Comparison of ENCODE assay signal across 17 mouse cellular contexts in the genomic region with DNA sequence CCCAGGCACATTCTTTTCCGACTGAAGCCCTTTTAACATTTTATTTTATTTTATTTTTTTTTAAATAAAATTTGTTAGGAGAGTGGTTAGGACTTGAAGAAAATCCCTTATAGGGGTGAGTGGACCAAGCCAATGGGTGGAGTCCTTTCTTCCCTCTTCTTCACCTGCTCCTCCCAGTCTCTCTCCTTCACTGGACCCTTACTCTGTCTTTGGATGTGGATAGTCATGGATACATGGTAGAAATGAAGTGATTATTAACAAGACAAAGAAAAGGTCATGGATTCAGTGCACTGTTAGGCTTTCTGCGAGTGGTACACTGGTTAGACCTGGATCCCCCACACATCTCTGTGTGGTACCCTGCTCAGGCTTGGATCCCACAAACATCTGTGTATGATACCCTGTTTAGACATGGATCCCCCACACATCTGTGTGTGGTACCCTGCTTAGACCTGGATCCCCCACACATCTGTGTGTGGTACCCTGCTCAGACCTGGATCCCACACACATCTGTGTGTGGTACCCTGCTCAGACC. TPM values are rescaled to one million over a fixed set of nuclear protein-coding genes. Genes with fewer than 3 reads are reported as not detected.
DNase-seq lines count a peak whose midpoint lies in the region; ATAC-seq lines count a peak whose summit lies in the region.
"Had no signal": no experiment of that assay in that cellular context is flagged by ENCODE, and none has a peak within 500 bp of the region (broad histone marks: within the 10 kb centered on the region; RNA-seq: fewer than 3 reads in every experiment).

No protein-coding gene starts in this region.

- DNase-seq in midbrain, embryonic 11.5 days (ENCODE audit: low spot score, missing footprints) = no peak
- DNase-seq in midbrain, embryonic 10.5 days (ENCODE audit: low spot score) = no peak
- DNase-seq in thymus, postnatal 25 days = no peak
- DNase-seq in ovary, adult 18-20 months (ENCODE audit: low spot score) = no peak
- DNase-seq: cerebellum, adult 11-12 months; heart, postnatal 14 days; thymus, postnatal 36 days had no signal

- H3K27ac ChIP-seq in midbrain, embryonic 11.5 days (ENCODE audit: low read depth, low read length) = no peak overlapping the region
- no peak overlapping the region for H3K27ac ChIP-seq in midbrain, embryonic 10.5 days (replicated peaks)
- 0 out of 2 replicates have a peak overlapping the region, but pooled peaks have one; percentile 30 for H3K27ac ChIP-seq in forebrain, embryonic 16.5 days (ENCODE audit: low read length)
- peak overlapping the region; percentile 39; the same call in 1 of the 2 replicates for H3K27ac ChIP-seq in hindbrain, embryonic 15.5 days (replicated peaks)
- peak overlapping the region; percentile 62 for H3K27ac ChIP-seq in neural tube, embryonic 15.5 days (replicated peaks)
- H3K27ac ChIP-seq: embryonic facial prominence, embryonic 12.5 days; intestine, embryonic 15.5 days; limb, embryonic 13.5 days; liver, embryonic 15.5 days had no signal

- H3K36me3 ChIP-seq in midbrain, embryonic 11.5 days (ENCODE audit: control insufficient read depth, insufficient read depth, low read length) = no peaks in the 10 kb centered on the region
- no peaks in the 10 kb centered on the region for H3K36me3 ChIP-seq in midbrain, embryonic 10.5 days
- H3K36me3 ChIP-seq in forebrain, embryonic 16.5 days (ENCODE audit: control insufficient read depth, insufficient read depth) = no peaks in the 10 kb centered on the region
- H3K36me3 ChIP-seq in hindbrain, embryonic 15.5 days = no peaks in the 10 kb centered on the region
- H3K36me3 ChIP-seq in neural tube, embryonic 15.5 days = no peaks in the 10 kb centered on the region
- H3K36me3 ChIP-seq: embryonic facial prominence, embryonic 12.5 days; intestine, embryonic 15.5 days; limb, embryonic 13.5 days; liver, embryonic 15.5 days had no signal

- no peaks in the 10 kb centered on the region for H3K27me3 ChIP-seq in midbrain, embryonic 11.5 days (ENCODE audit: control insufficient read depth, insufficient read depth, low read length)
- H3K27me3 ChIP-seq in midbrain, embryonic 10.5 days (ENCODE audit: low read depth, poor library complexity, severe bottlenecking) = no peaks in the 10 kb centered on the region
- H3K27me3 ChIP-seq in forebrain, embryonic 16.5 days (replicated peaks; ENCODE audit: control insufficient read depth, insufficient read depth, low read length) = no peaks in the 10 kb centered on the region
- H3K27me3 ChIP-seq in hindbrain, embryonic 15.5 days = no peaks in the 10 kb centered on the region
- no peaks in the 10 kb centered on the region for H3K27me3 ChIP-seq in neural tube, embryonic 15.5 days (replicated peaks)
- H3K27me3 ChIP-seq: embryonic facial prominence, embryonic 12.5 days; intestine, embryonic 15.5 days; limb, embryonic 13.5 days; liver, embryonic 15.5 days; Patski had no signal

- no peak overlapping the region for H3K4me3 ChIP-seq in midbrain, embryonic 11.5 days (ENCODE audit: low read depth, low read length)
- H3K4me3 ChIP-seq in midbrain, embryonic 10.5 days = no peak overlapping the region
- H3K4me3 ChIP-seq in forebrain, embryonic 16.5 days (replicated peaks; ENCODE audit: low read length) = no peak overlapping the region
- no peak overlapping the region for H3K4me3 ChIP-seq in hindbrain, embryonic 15.5 days
- H3K4me3 ChIP-seq in neural tube, embryonic 15.5 days (replicated peaks) = no peak overlapping the region
- H3K4me3 ChIP-seq: embryonic facial prominence, embryonic 12.5 days; intestine, embryonic 15.5 days; limb, embryonic 13.5 days; liver, embryonic 15.5 days; myocyte had no signal

- peaks cover 3% of the 10 kb centered on the region; the same call in 1 of the 2 replicates for H3K4me1 ChIP-seq in midbrain, embryonic 11.5 days (ENCODE audit: control insufficient read depth, insufficient read depth, low read length)
- H3K4me1 ChIP-seq in midbrain, embryonic 10.5 days = peaks cover 16% of the 10 kb centered on the region
- H3K4me1 ChIP-seq in forebrain, embryonic 16.5 days (replicated peaks; ENCODE audit: control insufficient read depth, insufficient read depth, low read length) = peaks cover 18% of the 10 kb centered on the region
- peaks cover 26% of the 10 kb centered on the region for H3K4me1 ChIP-seq in hindbrain, embryonic 15.5 days (replicated peaks)
- H3K4me1 ChIP-seq in neural tube, embryonic 15.5 days = peaks cover 27% of the 10 kb centered on the region
- H3K4me1 ChIP-seq: intestine, embryonic 15.5 days; liver, embryonic 15.5 days had no signal

- no peaks in the 10 kb centered on the region for H3K9me3 ChIP-seq in midbrain, embryonic 11.5 days (ENCODE audit: control insufficient read depth, low read length)
- no peaks in the 10 kb centered on the region for H3K9me3 ChIP-seq in midbrain, embryonic 10.5 days (replicated peaks)
- no peaks in the 10 kb centered on the region for H3K9me3 ChIP-seq in forebrain, embryonic 16.5 days (ENCODE audit: control insufficient read depth, low read length)
- H3K9me3 ChIP-seq in hindbrain, embryonic 15.5 days = no peaks in the 10 kb centered on the region
- H3K9me3 ChIP-seq in neural tube, embryonic 15.5 days (replicated peaks) = no peaks in the 10 kb centered on the region
- H3K9me3 ChIP-seq: embryonic facial prominence, embryonic 12.5 days; intestine, embryonic 15.5 days; limb, embryonic 13.5 days; liver, embryonic 15.5 days had no signal

- H3K9ac ChIP-seq in midbrain, embryonic 11.5 days (ENCODE audit: low read length) = no peak overlapping the region
- no peak overlapping the region for H3K9ac ChIP-seq in forebrain, embryonic 16.5 days (replicated peaks; ENCODE audit: low read depth, low read length)
- H3K9ac ChIP-seq in hindbrain, embryonic 15.5 days = no peak overlapping the region
- no peak overlapping the region for H3K9ac ChIP-seq in neural tube, embryonic 15.5 days (replicated peaks)
- H3K9ac ChIP-seq: embryonic facial prominence, embryonic 12.5 days; intestine, embryonic 15.5 days; limb, embryonic 13.5 days; liver, embryonic 15.5 days had no signal

- 57% methylated on average over 2 of the region's 2 CpGs for WGBS in midbrain, embryonic 11.5 days
- WGBS in midbrain, embryonic 10.5 days = 68% methylated on average over 2 of the region's 2 CpGs
- WGBS in forebrain, embryonic 16.5 days = 52% methylated on average over 2 of the region's 2 CpGs
- WGBS in hindbrain, embryonic 15.5 days = 43% methylated on average over 2 of the region's 2 CpGs
- WGBS in neural tube, embryonic 15.5 days = 53% methylated on average over 2 of the region's 2 CpGs

- H3K4me2 ChIP-seq in midbrain, embryonic 11.5 days = no peak overlapping the region
- no peak overlapping the region for H3K4me2 ChIP-seq in forebrain, embryonic 16.5 days (ENCODE audit: low read length)
- H3K4me2 ChIP-seq in hindbrain, embryonic 15.5 days = no peak overlapping the region
- no peak overlapping the region for H3K4me2 ChIP-seq in neural tube, embryonic 15.5 days
- H3K4me2 ChIP-seq: embryonic facial prominence, embryonic 12.5 days; intestine, embryonic 15.5 days; limb, embryonic 13.5 days; liver, embryonic 15.5 days had no signal

- ATAC-seq in midbrain, embryonic 11.5 days (ENCODE audit: low FRiP score) = peak; percentile 58; the same call in 1 of the 2 replicates
- ATAC-seq in forebrain, embryonic 16.5 days = peak; percentile 23
- ATAC-seq in hindbrain, embryonic 15.5 days (ENCODE audit: low FRiP score, low read depth) = peak; percentile 55; the same call in 1 of the 2 replicates
- peak; percentile 25 for ATAC-seq in neural tube, embryonic 15.5 days (ENCODE audit: low FRiP score)
- ATAC-seq: activated CD4-positive, CD25-positive, alpha-beta regulatory T cell, adult 4 months; intestine, embryonic 15.5 days had no signal

RNA-seq across cellular contexts. Expression of a gene that starts 12.1 kb away (rescaled TPM):
- 50.0 and 50.5 TPM in 2 replicates for polyA plus RNA-seq in midbrain, embryonic 11.5 days (2014; fragmentation: Nextera tagmentation; extraction: Ambion mirVana)
- polyA plus RNA-seq in midbrain, embryonic 10.5 days (2016; fragmentation: Nextera tagmentation; extraction: Ambion mirVana) = 33.2 and 37.2 TPM in 2 replicates
- polyA plus RNA-seq in forebrain, embryonic 16.5 days (2015; fragmentation: Nextera tagmentation; extraction: Ambion mirVana) = 81.0 and 91.4 TPM in 2 replicates
- polyA plus RNA-seq in hindbrain, embryonic 15.5 days (2015; fragmentation: Nextera tagmentation; extraction: Ambion mirVana) = 49.3 and 50.7 TPM in 2 replicates
- 62.0 and 63.7 TPM in 2 replicates for polyA plus RNA-seq in neural tube, embryonic 15.5 days (2015; fragmentation: Nextera tagmentation; extraction: Ambion mirVana)

Comparison
In these comparisons a context has a peak if more than half of its experiments do, and no peak if none do; other contexts are left out.
1. H3K27ac ChIP-seq: peak in forebrain, embryonic 16.5 days (single experiment), hindbrain, embryonic 15.5 days (single experiment) and neural tube, embryonic 15.5 days (single experiment); none in midbrain, embryonic 11.5 days (single experiment) and midbrain, embryonic 10.5 days (single experiment).
2. Peak in every context shown above with its lines, with median percentiles within 50 percentile points of each other: ATAC-seq.